In the genomic region with DNA sequence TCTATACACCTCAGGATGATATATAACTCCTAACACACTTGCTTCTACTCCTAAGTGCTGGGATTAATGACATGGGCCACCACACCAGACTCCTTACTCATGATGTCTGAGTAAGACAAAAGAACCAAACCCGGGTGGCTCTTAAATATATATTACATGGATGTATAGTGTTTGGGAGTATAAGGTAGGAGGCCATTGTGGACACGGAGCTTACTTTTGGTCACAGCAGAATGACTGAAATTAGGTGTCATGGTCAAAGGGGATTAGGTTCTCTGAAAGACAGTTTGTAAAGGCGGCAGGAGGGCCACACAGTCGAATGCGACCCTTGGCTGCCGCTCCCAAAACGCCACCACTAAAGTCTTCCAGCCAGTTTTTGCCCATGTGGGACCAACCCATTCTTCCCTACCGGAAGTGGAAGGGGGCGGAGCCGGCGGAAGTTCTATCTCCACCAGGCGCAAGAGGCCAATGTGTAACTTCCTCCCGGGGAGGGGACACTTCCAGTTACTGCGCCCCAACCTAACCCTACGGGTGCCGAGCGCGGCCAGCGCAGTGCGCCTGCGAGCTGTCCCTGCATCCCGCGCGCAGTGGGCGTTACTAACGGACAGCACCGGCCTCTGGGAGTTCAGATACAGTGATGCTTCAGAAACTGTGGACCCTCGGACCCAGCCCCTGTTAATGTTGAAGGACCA, we compare ENCODE assay signal across 8 mouse cellular contexts. TPM values are rescaled to one million over a fixed set of nuclear protein-coding genes. Genes with fewer than 3 reads are reported as not detected.
A peak's percentile ranks its signal among the peaks of the same experiment; 100 is the strongest.
DNase-seq lines count a peak whose midpoint lies in the region; ATAC-seq and TF ChIP-seq lines count a peak whose summit lies in the region.

No protein-coding gene starts in this region.

- peak; percentile 73 for DNase-seq in ES-CJ7 (ENCODE audit: low read depth, low spot score)
- peak; percentile 93 to 97 for DNase-seq in cerebellum, adult 18-20 months
- peak; percentile 84 to 85 for DNase-seq in heart, postnatal 36 days
- peak; percentile 92 to 94 for DNase-seq in layer of hippocampus, adult 2 months (ENCODE audit: low spot score in 2 of 2)
- peak; percentile 93 for DNase-seq in lung, embryonic 14.5 days
- DNase-seq in thymus, adult 2 months, result peak; percentile 83

- peak overlapping the region; percentile 60 for H3K4me3 ChIP-seq in forebrain, embryonic 16.5 days (replicated peaks; ENCODE audit: low read length)
- H3K4me3 ChIP-seq in layer of hippocampus, adult 2 months, result peak overlapping the region; percentile 68
- peak overlapping the region; percentile 46 for H3K4me3 ChIP-seq in lung, embryonic 14.5 days (ENCODE audit: low read depth, low read length)
- peak overlapping the region; percentile 49 for H3K4me3 ChIP-seq in olfactory bulb, adult 2 months (ENCODE audit: insufficient read depth, low read depth, low read length)
- peak overlapping the region; percentile 53 for H3K4me3 ChIP-seq in thymus, adult 2 months (ENCODE audit: control insufficient read depth, insufficient read depth, low read length)

- intact Hi-C loops in heart, postnatal 36 days (cut with DNase I), result loop anchor here (1.0 kb wide), 1 partner anchor 26 kb away; a partner anchor contains a TSS

- H3K9me3 ChIP-seq in forebrain, embryonic 16.5 days (ENCODE audit: control insufficient read depth, low read length), result no peaks in the 10 kb centered on the region
- H3K9me3 ChIP-seq in lung, embryonic 14.5 days (ENCODE audit: low read depth, low read length), result no peaks in the 10 kb centered on the region

- TF ChIP-seq CTCF in layer of hippocampus, adult 2 months (conservative IDR thresholded peaks at IDR 0.05), result no peak
- TF ChIP-seq CTCF in lung, embryonic 14.5 days (IDR thresholded peaks at IDR 0.05; ENCODE audit: low read depth), result no peak
- TF ChIP-seq CTCF in olfactory bulb, adult 2 months (IDR thresholded peaks at IDR 0.05; ENCODE audit: insufficient read depth, low read depth, low read length), result no peak
- TF ChIP-seq CTCF in thymus, adult 2 months (IDR thresholded peaks at IDR 0.05; ENCODE audit: borderline replicate concordance, control insufficient read depth, extremely low read depth, insufficient read depth, low read length, poor library complexity), result no peak

- H3K27ac ChIP-seq in forebrain, embryonic 16.5 days (ENCODE audit: low read length), result peak overlapping the region; percentile 10; the same call in 1 of the 2 replicates
- peak overlapping the region; percentile 54 for H3K27ac ChIP-seq in layer of hippocampus, adult 2 months
- no peak overlapping the region for H3K27ac ChIP-seq in lung, embryonic 14.5 days (ENCODE audit: low read depth)
- H3K27ac ChIP-seq in olfactory bulb, adult 2 months (ENCODE audit: insufficient read depth, low read depth, low read length), result no peak overlapping the region; the same call in 1 of the 2 replicates
- H3K27ac ChIP-seq in thymus, adult 2 months (ENCODE audit: control insufficient read depth, insufficient read depth, low read length), result no peak overlapping the region

- peaks cover 12% of the 10 kb centered on the region for H3K4me1 ChIP-seq in forebrain, embryonic 16.5 days (replicated peaks; ENCODE audit: control insufficient read depth, insufficient read depth, low read length)
- 0 out of 2 replicates have a peak, but pooled peaks cover 2% of the 10 kb centered on the region for H3K4me1 ChIP-seq in lung, embryonic 14.5 days (ENCODE audit: insufficient read depth)
- H3K4me1 ChIP-seq in olfactory bulb, adult 2 months (ENCODE audit: control insufficient read depth, insufficient read depth, low read length), result peaks cover 5% of the 10 kb centered on the region
- no peaks in the 10 kb centered on the region; the same call in 1 of the 2 replicates for H3K4me1 ChIP-seq in thymus, adult 2 months (replicated peaks; ENCODE audit: control insufficient read depth, insufficient read depth, low read length)

- H3K4me2 ChIP-seq in forebrain, embryonic 16.5 days (ENCODE audit: low read length), result peak overlapping the region; percentile 62
- H3K4me2 ChIP-seq in lung, embryonic 14.5 days, result peak overlapping the region; percentile 75

- WGBS in forebrain, embryonic 16.5 days, result 16% methylated on average over 28 of the region's 28 CpGs
- WGBS in lung, embryonic 14.5 days, result 23% methylated on average over 28 of the region's 28 CpGs
- WGBS in olfactory bulb, adult 2 months, result 14% methylated on average over 28 of the region's 28 CpGs
- 23% methylated on average over 28 of the region's 28 CpGs for WGBS in thymus, adult 2 months

- TF ChIP-seq POLR2A in olfactory bulb, adult 2 months (IDR thresholded peaks at IDR 0.05; ENCODE audit: insufficient read depth, low read depth, low read length), result peak; percentile 52
- 0 out of 2 replicates have a peak, but pooled peaks have one; percentile 44 for TF ChIP-seq POLR2A in thymus, adult 2 months (IDR thresholded peaks at IDR 0.05; ENCODE audit: control insufficient read depth, extremely low read depth, insufficient read depth, low read length, poor library complexity)

- peak; percentile 98 for ATAC-seq in forebrain, embryonic 16.5 days
- ATAC-seq in lung, embryonic 14.5 days (ENCODE audit: insufficient read depth), result peak; percentile 99

- H3K27me3 ChIP-seq in forebrain, embryonic 16.5 days (replicated peaks; ENCODE audit: control insufficient read depth, insufficient read depth, low read length), result no peaks in the 10 kb centered on the region; the same call in 1 of the 2 replicates
- no peaks in the 10 kb centered on the region for H3K27me3 ChIP-seq in lung, embryonic 14.5 days (ENCODE audit: insufficient read depth, low read length)
- no peaks in the 10 kb centered on the region for H3K27me3 ChIP-seq in thymus, adult 2 months (ENCODE audit: control insufficient read depth, insufficient read depth, low read length)

- H3K36me3 ChIP-seq in forebrain, embryonic 16.5 days (ENCODE audit: control insufficient read depth, insufficient read depth), result no peaks in the 10 kb centered on the region
- no peaks in the 10 kb centered on the region for H3K36me3 ChIP-seq in lung, embryonic 14.5 days (ENCODE audit: insufficient read depth)
- H3K36me3 ChIP-seq in thymus, adult 2 months (ENCODE audit: control insufficient read depth, insufficient read depth, low read length), result no peaks in the 10 kb centered on the region

- H3K9ac ChIP-seq in forebrain, embryonic 16.5 days (replicated peaks; ENCODE audit: low read depth, low read length), result peak overlapping the region; percentile 66
- H3K9ac ChIP-seq in lung, embryonic 14.5 days, result peak overlapping the region; percentile 52

RNA-seq across cellular contexts. Expression of a gene that starts 25.8 kb away (rescaled TPM):
- 27.5 and 28.5 TPM in 2 replicates for polyA plus RNA-seq in forebrain, embryonic 16.5 days (2015; fragmentation: Nextera tagmentation; extraction: Ambion mirVana)
- 1 to 10 TPM; 6.8 to 6.9 TPM for total RNA-seq in heart, postnatal 36 days (2021)
- total RNA-seq in layer of hippocampus, adult 2 months (2021), result 10 to 100 TPM; 20.2 to 20.8 TPM
- polyA plus RNA-seq in lung, embryonic 14.5 days (2014; fragmentation: Nextera tagmentation; extraction: Ambion mirVana), result 24.1 and 26.8 TPM in 2 replicates
- polyA plus RNA-seq in olfactory bulb, adult 2 months (2012; ENCODE audit: insufficient read depth, insufficient read length, low replicate concordance, missing spikeins), result not detected in 2 replicates
- polyA plus RNA-seq in thymus, adult 2 months (2012; rRNA removed), result 12.1 and 13.8 TPM in 2 replicates

RNA-seq across cellular contexts. Expression of a gene that starts 59.7 kb away (rescaled TPM):
- 49.6 and 50.9 TPM in 2 replicates for polyA plus RNA-seq in forebrain, embryonic 16.5 days (2015; fragmentation: Nextera tagmentation; extraction: Ambion mirVana)
- 10 to 100 TPM; 18.6 to 20.4 TPM for total RNA-seq in heart, postnatal 36 days (2021)
- 10 to 100 TPM; 41.6 to 42.2 TPM for total RNA-seq in layer of hippocampus, adult 2 months (2021)
- polyA plus RNA-seq in lung, embryonic 14.5 days (2014; fragmentation: Nextera tagmentation; extraction: Ambion mirVana), result 42.1 and 42.4 TPM in 2 replicates
- polyA plus RNA-seq in olfactory bulb, adult 2 months (2012; ENCODE audit: insufficient read depth, insufficient read length, low replicate concordance, missing spikeins), result not detected in 2 replicates
- 22.8 and 23.9 TPM in 2 replicates for polyA plus RNA-seq in thymus, adult 2 months (2012; rRNA removed)

Comparison
In these comparisons a context has a peak if more than half of its experiments do, and no peak if none do; other contexts are left out.
1. H3K27ac ChIP-seq: peak in forebrain, embryonic 16.5 days (single experiment) and layer of hippocampus, adult 2 months (single experiment); none in lung, embryonic 14.5 days (single experiment), olfactory bulb, adult 2 months (single experiment) and thymus, adult 2 months (single experiment).
2. RNA of a gene that starts 25.8 kb away (polyA plus RNA-seq): 27.5 to 28.5 TPM in forebrain, embryonic 16.5 days, 24.1 to 26.8 TPM in lung, embryonic 14.5 days and 12.1 to 13.8 TPM in thymus, adult 2 months; not detected in olfactory bulb, adult 2 months; every median in the first group is over 10 times any median in the second.
3. Peak in every context shown above with its lines, with median percentiles within 50 percentile points of each other: DNase-seq and H3K4me3 ChIP-seq.